Mouse (Mus musculus) E14TG2a.4 (cell line): ENCODE results near the gene Zkscan7.

Source experiments
- CTCF ChIP-seq: conservative IDR thresholded peaks from 2 replicates; pipeline ENCODE4 v1.5.1; 2014; ENCODE audit warnings: low read length
- NANOG ChIP-seq: IDR thresholded peaks from 2 replicates; pipeline ENCODE4 v1.6.1; 2014; ENCODE audit warnings: borderline replicate concordance, low read length, mixed read lengths
- POU5F1 ChIP-seq: IDR thresholded peaks from 2 replicates; pipeline ENCODE4 v1.6.1; 2014; ENCODE audit warnings: low read length, borderline replicate concordance

- TF ChIP-seq CTCF (no peak), POU5F1 (no peak), NANOG (no peak)
Observed at GRCm38 (mm10) chr9:122860752-122861151, 24.7 kb upstream of the Zkscan7 start.
